In the genomic region with DNA sequence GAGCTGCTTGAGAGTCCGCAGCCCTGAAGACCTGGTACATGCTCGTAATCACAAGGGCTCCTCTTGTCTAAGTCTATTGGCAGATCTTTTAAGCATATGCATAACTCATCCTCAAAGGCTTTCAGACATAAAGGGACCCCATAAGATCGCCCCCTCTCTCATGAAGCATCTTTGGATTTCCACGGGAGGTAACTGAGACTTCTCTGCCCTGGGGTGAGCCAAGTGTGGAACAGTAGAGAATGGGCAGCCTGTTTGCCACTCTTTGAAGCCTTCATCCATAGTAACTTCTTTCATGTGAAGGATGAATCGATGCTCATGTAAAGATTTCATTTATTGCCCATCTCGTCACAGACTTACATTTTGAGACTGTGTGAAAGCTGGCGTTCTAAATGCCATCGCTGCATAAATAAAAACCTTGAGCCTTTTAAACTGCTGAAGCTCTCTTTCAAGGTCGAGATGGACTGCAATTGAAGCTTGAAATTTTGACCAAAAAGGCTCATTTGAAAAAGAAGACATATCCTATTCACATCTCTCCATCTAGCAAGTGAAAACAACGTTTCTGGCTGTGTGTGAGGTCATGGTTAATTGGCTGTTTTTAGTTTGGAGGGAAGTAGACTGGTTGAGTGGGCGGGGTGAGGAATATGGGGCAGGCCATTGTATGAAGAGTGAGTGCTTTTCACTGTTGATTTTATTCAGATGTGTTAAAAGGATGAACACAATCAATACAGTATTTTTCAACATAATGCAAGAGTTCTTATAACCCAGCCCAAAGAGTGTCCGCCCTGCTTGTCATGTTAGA, we compare ENCODE assay signal across 14 mouse cellular contexts.
"Had no signal": no experiment of that assay in that cellular context is flagged by ENCODE, and none has a peak within 500 bp of the region (broad histone marks: within the 10 kb centered on the region; RNA-seq: fewer than 3 reads in every experiment).

No protein-coding gene starts in this region.

- H3K4me3 ChIP-seq: layer of hippocampus, adult 2 months; limb, embryonic 12.5 days; liver, embryonic 13.5 days had no signal

- H3K27ac ChIP-seq: layer of hippocampus, adult 2 months; limb, embryonic 12.5 days; liver, embryonic 13.5 days had no signal

- H3K36me3 ChIP-seq: limb, embryonic 12.5 days; liver, embryonic 13.5 days had no signal

- H3K27me3 ChIP-seq: limb, embryonic 12.5 days; liver, embryonic 13.5 days had no signal

- H3K9ac ChIP-seq: limb, embryonic 12.5 days; liver, embryonic 13.5 days; liver, postnatal 0 days had no signal

- ATAC-seq: liver, postnatal 0 days had no signal

- H3K4me1 ChIP-seq: liver, embryonic 13.5 days had no signal

- H3K9me3 ChIP-seq: liver, embryonic 13.5 days had no signal

- H3K4me2 ChIP-seq: limb, embryonic 12.5 days; liver, embryonic 13.5 days had no signal

- DNase-seq: kidney, adult 11 months; kidney, adult 9 months; kidney, postnatal 10 days; kidney, postnatal 4 days; liver; liver, embryonic 13.5 days; liver, postnatal 0 days; retina, postnatal 1 day; right cerebral cortex, postnatal 4 days; spleen, adult 18-20 months; thymus, adult 2 months; thymus, postnatal 25 days had no signal
